Comparison of ENCODE assay signal across 8 mouse cellular contexts in genomic region chr11:43643180-43643591, GRCm38 (mm10). TPM values are rescaled to one million over a fixed set of nuclear protein-coding genes. Genes with fewer than 3 reads are reported as not detected.
DNase-seq lines count a peak whose midpoint lies in the region; ATAC-seq and TF ChIP-seq lines count a peak whose summit lies in the region.

No protein-coding gene starts in this region.

- DNase-seq in cerebellum, adult 11-12 months: peak; percentile 30
- DNase-seq in kidney, adult 8-10 months: peak; percentile 91 to 95
- peak; percentile 87 for DNase-seq in limb, embryonic 14.5 days (ENCODE audit: low spot score)
- peak; percentile 79 for DNase-seq in ovary, adult 18-20 months (ENCODE audit: low spot score)
- peak; percentile 63 to 83 for DNase-seq in urinary bladder, postnatal 36 days (ENCODE audit: low spot score in 2 of 2)

- no peak overlapping the region for H3K4me3 ChIP-seq in embryonic facial prominence, embryonic 12.5 days
- H3K4me3 ChIP-seq in heart, embryonic 11.5 days (ENCODE audit: low read depth, low read length): no peak overlapping the region
- no peak overlapping the region for H3K4me3 ChIP-seq in limb, embryonic 14.5 days (replicated peaks; ENCODE audit: low read length)

- 28% methylated on average over 2 of the region's 2 CpGs for WGBS in embryonic facial prominence, embryonic 12.5 days
- WGBS in heart, embryonic 11.5 days (ENCODE audit: insufficient replicate concordance): 44% methylated on average over 2 of the region's 2 CpGs
- WGBS in limb, embryonic 14.5 days: 14% methylated on average over 2 of the region's 2 CpGs

- no peaks in the 10 kb centered on the region for H3K36me3 ChIP-seq in embryonic facial prominence, embryonic 12.5 days
- no peaks in the 10 kb centered on the region for H3K36me3 ChIP-seq in heart, embryonic 11.5 days (ENCODE audit: control insufficient read depth, insufficient read depth, low read length)
- no peaks in the 10 kb centered on the region for H3K36me3 ChIP-seq in limb, embryonic 14.5 days (ENCODE audit: control insufficient read depth, insufficient read depth, low read length)

- no peak overlapping the region for H3K9ac ChIP-seq in embryonic facial prominence, embryonic 12.5 days
- H3K9ac ChIP-seq in heart, embryonic 11.5 days (ENCODE audit: low read depth, low read length): no peak overlapping the region
- H3K9ac ChIP-seq in limb, embryonic 14.5 days (ENCODE audit: low read depth, low read length, severe bottlenecking): no peak overlapping the region

- no peaks in the 10 kb centered on the region for H3K27me3 ChIP-seq in embryonic facial prominence, embryonic 12.5 days
- H3K27me3 ChIP-seq in heart, embryonic 11.5 days (ENCODE audit: control insufficient read depth, insufficient read depth, low read length): no peaks in the 10 kb centered on the region
- H3K27me3 ChIP-seq in limb, embryonic 14.5 days (ENCODE audit: control insufficient read depth, insufficient read depth, low read length): no peaks in the 10 kb centered on the region

- H3K27ac ChIP-seq in embryonic facial prominence, embryonic 12.5 days: no peak overlapping the region; the same call in 1 of the 2 replicates
- H3K27ac ChIP-seq in heart, embryonic 11.5 days (ENCODE audit: low read depth, low read length): no peak overlapping the region
- peak overlapping the region; percentile 48 for H3K27ac ChIP-seq in limb, embryonic 14.5 days (replicated peaks; ENCODE audit: low read depth, low read length)

- ATAC-seq in cerebellum, adult (ENCODE audit: insufficient number of reproducible peaks, low FRiP score, low TSS enrichment): no peak
- peak; percentile 84 for ATAC-seq in embryonic facial prominence, embryonic 12.5 days (ENCODE audit: insufficient number of reproducible peaks, insufficient read depth, low FRiP score, low TSS enrichment)
- ATAC-seq in heart, embryonic 11.5 days (replicated peaks; ENCODE audit: insufficient number of reproducible peaks, low FRiP score, low TSS enrichment): 0 out of 2 replicates have a peak, but pooled peaks have one; percentile 22
- peak; percentile 82 for ATAC-seq in limb, embryonic 14.5 days (ENCODE audit: low FRiP score, low read depth)

- no peak overlapping the region for H3K4me2 ChIP-seq in embryonic facial prominence, embryonic 12.5 days (replicated peaks)
- H3K4me2 ChIP-seq in heart, embryonic 11.5 days: no peak overlapping the region
- H3K4me2 ChIP-seq in limb, embryonic 14.5 days (replicated peaks; ENCODE audit: low read depth, low read length, severe bottlenecking): no peak overlapping the region; the same call in 1 of the 2 replicates

- H3K4me1 ChIP-seq in embryonic facial prominence, embryonic 12.5 days: peaks cover 11% of the 10 kb centered on the region
- peaks cover 4% of the 10 kb centered on the region for H3K4me1 ChIP-seq in heart, embryonic 11.5 days (ENCODE audit: control insufficient read depth, insufficient read depth, low read length)
- H3K4me1 ChIP-seq in limb, embryonic 14.5 days (ENCODE audit: control insufficient read depth, insufficient read depth, low read length): peaks cover 15% of the 10 kb centered on the region

- H3K9me3 ChIP-seq in embryonic facial prominence, embryonic 12.5 days: no peaks in the 10 kb centered on the region
- no peaks in the 10 kb centered on the region for H3K9me3 ChIP-seq in heart, embryonic 11.5 days (replicated peaks; ENCODE audit: control insufficient read depth, low read length)
- no peaks in the 10 kb centered on the region for H3K9me3 ChIP-seq in limb, embryonic 14.5 days (ENCODE audit: control insufficient read depth, low read length)

- TF ChIP-seq POLR2A in limb, embryonic 14.5 days (IDR thresholded peaks at IDR 0.05; ENCODE audit: borderline replicate concordance, extremely low read depth, insufficient read depth, insufficient read length): no peak

RNA-seq across cellular contexts. Expression of gene Pwwp2a, which starts 38.6 kb away (rescaled TPM):
- polyA plus RNA-seq in embryonic facial prominence, embryonic 12.5 days (2016; fragmentation: Nextera tagmentation; extraction: Ambion mirVana): 43.0 and 45.7 TPM in 2 replicates
- 24.8 and 30.1 TPM in 2 replicates for polyA plus RNA-seq in heart, embryonic 11.5 days (2014; fragmentation: Nextera tagmentation; extraction: Ambion mirVana)
- 34.8 and 37.7 TPM in 2 replicates for polyA plus RNA-seq in limb, embryonic 14.5 days (2012; rRNA removed)
- polyA plus RNA-seq in limb, embryonic 14.5 days (2014; fragmentation: Nextera tagmentation; extraction: Ambion mirVana): 29.4 and 34.9 TPM in 2 replicates

RNA-seq across cellular contexts. Expression of gene Fabp6, which starts 41.8 kb away (rescaled TPM):
- polyA plus RNA-seq in embryonic facial prominence, embryonic 12.5 days (2016; fragmentation: Nextera tagmentation; extraction: Ambion mirVana): not detected in 2 replicates
- polyA plus RNA-seq in heart, embryonic 11.5 days (2014; fragmentation: Nextera tagmentation; extraction: Ambion mirVana): not detected in 2 replicates
- 0.49 TPM in 1 of 2 replicates, not detected in the other for polyA plus RNA-seq in limb, embryonic 14.5 days (2012; rRNA removed)
- not detected in 2 replicates for polyA plus RNA-seq in limb, embryonic 14.5 days (2014; fragmentation: Nextera tagmentation; extraction: Ambion mirVana)

RNA-seq across cellular contexts. Expression of gene 4933415A04Rik, which starts 56.3 kb away (rescaled TPM):
- 5.6 and 5.9 TPM in 2 replicates for polyA plus RNA-seq in embryonic facial prominence, embryonic 12.5 days (2016; fragmentation: Nextera tagmentation; extraction: Ambion mirVana)
- polyA plus RNA-seq in heart, embryonic 11.5 days (2014; fragmentation: Nextera tagmentation; extraction: Ambion mirVana): 4.6 and 5.3 TPM in 2 replicates
- 0.61 and 0.70 TPM in 2 replicates for polyA plus RNA-seq in limb, embryonic 14.5 days (2012; rRNA removed)
- 2.2 and 3.6 TPM in 2 replicates for polyA plus RNA-seq in limb, embryonic 14.5 days (2014; fragmentation: Nextera tagmentation; extraction: Ambion mirVana)

Comparison
In these comparisons a context has a peak if more than half of its experiments do, and no peak if none do; other contexts are left out.
1. DNase-seq: peak in every context shown above with its lines; median percentile 93 in kidney, adult 8-10 months; 87 in limb, embryonic 14.5 days; 79 in ovary, adult 18-20 months; 73 in urinary bladder, postnatal 36 days; 30 in cerebellum, adult 11-12 months.